Mouse (Mus musculus) skeletal muscle tissue, adult 2 months (tissue): Measurements from ENCODE around the gene Pepd.

ENCODE experiments used
- DNase-seq: peaks from one replicate; pipeline ENCODE4 v3.0.0-alpha.2; 2012; ENCODE audit warnings: low read depth, low spot score

Pepd gene

DNA sequence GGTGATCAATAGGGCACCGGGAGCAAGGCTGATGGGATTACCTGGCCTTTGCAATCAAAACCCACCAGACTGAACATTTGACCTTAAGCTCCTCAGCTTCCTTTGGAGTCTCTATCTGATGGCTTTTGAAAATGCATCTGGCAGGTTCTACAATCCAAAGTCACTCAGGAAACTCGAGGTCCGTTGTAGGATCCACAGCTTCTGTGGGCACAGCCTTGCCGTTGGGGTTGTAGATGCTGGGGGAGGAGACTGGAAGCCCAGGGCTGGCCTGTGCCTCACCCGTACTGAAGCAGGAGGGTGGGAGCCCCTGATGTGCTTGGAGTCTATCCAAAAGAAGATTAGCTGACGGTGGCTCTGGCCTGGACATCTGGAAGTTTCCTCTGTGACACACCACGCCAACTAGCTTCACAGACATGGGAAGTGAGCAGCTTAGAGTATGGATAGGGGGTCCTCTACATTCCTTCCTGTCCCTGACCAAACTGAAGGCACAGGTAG, 18.1 kb downstream of the Pepd start:
- no peak for DNase-seq

- DNase-seq, result no peak
Measured at GRCm38 (mm10) chr7:34932631-34933030, 20.5 kb downstream of the Pepd start.

GRCm38 (mm10) chr7:34933142-34933541, 21.0 kb downstream of the Pepd start:
- DNase-seq, result no peak

DNA sequence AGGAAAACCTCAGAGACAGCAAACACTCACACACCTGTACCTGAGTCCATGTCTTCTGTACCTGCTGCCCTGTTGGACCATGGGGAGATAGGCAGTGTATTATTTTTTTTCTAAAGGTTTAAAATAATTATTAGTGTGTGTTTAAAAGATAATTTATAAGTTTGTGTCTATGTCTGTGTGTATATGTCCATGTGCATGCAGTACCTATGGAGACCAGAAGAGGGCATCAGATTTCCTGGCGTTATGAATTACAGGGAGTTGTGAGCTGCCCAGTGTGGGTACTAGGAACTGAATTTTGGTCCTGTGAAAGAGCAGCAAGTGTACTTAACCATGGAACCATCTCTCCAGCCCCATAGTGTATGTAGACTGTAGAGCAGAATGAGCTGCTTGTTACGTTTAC, 24.2 kb downstream of the Pepd start:
- DNase-seq, result no peak

- DNase-seq, result no peak
Measured at GRCm38 (mm10) chr7:34938636-34939261, 26.6 kb downstream of the Pepd start.

DNA sequence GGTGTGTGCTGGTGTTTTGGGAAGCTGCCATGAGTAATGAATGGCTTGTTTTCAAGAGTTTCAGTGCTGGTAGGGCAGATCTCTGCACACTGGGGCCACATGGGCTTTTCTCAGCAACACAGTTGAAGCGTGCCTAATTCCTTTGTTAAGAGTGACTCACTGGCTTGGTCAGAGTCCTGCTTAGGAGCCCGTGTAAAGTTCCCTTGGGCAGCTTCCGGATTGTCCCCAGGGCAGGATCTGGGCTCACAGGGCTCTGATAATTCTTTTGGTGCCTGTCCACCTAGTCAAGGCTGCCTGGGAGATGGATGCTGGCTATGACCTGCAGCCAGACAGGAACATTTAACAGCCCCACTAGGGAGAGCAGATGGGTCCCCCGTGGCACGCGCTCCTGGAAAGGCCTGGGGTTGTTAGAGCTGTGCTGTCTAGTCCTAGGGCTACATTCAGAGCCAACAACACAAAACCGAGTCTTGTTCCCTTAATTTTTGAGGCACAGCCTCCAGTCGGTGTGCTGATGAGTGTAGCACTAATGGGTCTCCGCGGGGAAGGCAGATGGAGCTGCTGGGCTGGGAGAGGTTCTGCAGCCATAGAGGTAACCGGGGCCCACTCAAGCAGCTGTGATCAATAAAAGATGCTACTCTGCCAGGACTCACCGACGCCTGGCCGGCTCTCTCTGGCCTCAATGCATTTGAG, 27.2 kb downstream of the Pepd start:
- DNase-seq, result peak; percentile 75

DNA sequence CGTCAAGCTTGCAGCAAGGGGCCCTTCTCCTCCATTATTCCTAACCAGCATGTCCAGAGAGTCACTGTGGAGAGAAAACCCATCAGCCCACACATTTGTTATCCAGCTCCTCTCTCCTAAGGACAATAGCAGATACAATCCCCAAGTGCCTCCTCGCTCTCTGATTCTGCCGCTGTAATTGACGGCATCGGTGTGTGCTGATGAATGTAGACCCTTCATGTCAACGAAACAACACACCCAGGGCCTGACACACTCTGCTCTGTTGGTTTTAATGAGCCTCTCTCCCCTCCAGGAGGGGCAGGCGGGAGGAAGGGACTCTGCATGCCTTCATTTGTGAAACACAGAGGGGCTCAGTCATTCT, 27.8 kb downstream of the Pepd start:
- DNase-seq, result no peak

DNA sequence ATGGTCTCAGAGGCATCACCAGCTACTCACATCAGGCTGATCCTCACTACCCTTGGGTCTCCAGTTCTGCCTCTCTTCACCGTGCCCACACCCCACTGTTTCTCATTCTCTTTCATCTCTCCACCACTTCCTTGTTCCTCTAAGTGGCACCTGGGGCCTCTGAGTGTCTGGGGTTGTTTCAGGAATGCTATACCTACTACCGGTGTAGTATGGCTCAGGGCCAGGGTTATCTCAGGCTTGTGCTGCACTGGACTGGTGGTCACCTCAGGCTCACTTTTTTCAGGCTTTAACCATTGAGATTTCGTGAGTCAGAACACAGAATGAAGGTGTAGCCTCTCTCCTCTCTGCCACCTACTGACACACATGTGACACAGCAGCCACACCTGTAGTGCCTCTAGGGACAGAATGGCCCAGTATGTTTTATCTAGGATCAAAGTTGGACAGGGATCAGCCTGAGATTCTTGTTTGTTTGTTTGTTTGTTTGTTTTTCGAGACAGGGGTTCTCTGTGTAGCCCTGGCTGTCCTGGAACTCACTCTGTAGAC, 31.5 kb downstream of the Pepd start:
- DNase-seq, result no peak

DNA sequence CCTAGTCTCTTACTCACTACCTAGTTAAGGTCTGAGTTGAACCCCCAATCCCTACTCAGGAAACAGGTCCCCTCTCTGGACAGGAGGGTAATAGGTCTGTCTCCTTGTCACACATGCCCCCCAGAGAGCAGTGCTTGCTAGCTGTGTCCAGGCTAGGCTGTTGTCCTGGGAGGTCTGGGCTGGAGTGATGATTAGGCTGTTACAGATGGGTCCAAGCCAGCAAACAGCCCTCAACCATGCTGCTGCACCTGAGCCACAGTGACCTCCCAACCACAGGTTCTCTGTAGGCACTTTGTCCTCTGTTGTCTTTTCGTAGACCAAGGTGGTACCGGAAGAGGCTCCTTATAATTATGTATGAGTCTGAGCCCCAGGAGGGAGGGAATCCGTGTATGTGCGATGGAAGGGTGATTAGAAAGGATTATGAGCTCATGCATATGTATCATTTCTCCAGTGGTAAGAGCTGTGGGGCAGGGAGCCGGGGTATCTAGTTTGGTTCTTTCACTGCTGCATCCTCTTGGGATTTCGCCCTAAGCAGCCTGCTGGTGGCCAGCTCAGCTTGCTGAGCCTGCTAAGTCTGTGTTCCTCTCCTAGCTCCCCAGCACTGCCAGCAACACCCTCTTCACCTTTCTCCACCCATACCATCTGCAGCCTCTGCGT, 34.2 kb downstream of the Pepd start:
- DNase-seq, result no peak

- DNase-seq, result no peak
Measured at GRCm38 (mm10) chr7:34954548-34954947, 42.4 kb downstream of the Pepd start.

GRCm38 (mm10) chr7:34955295-34955694, 43.1 kb downstream of the Pepd start:
- no peak for DNase-seq

DNA sequence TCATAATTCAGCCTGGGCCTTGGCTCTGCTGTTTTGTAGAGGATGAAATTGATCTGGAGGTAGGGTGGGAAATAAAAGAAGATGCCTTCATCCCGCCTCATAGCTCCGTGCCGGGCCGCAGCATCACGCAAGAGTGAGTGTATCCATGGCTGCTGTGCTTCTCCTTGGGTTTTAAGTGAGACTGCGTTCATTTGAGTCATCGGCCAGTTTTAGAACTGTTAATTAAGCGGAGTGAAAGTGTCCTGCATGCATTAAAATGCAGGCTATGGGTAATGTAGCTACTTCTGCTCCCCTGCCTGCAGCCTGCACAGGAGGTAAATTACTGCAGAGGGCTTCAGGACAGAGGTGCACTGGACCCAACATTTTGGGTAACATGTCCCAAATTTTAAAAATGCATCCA, 45.0 kb downstream of the Pepd start:
- DNase-seq, result no peak

DNA sequence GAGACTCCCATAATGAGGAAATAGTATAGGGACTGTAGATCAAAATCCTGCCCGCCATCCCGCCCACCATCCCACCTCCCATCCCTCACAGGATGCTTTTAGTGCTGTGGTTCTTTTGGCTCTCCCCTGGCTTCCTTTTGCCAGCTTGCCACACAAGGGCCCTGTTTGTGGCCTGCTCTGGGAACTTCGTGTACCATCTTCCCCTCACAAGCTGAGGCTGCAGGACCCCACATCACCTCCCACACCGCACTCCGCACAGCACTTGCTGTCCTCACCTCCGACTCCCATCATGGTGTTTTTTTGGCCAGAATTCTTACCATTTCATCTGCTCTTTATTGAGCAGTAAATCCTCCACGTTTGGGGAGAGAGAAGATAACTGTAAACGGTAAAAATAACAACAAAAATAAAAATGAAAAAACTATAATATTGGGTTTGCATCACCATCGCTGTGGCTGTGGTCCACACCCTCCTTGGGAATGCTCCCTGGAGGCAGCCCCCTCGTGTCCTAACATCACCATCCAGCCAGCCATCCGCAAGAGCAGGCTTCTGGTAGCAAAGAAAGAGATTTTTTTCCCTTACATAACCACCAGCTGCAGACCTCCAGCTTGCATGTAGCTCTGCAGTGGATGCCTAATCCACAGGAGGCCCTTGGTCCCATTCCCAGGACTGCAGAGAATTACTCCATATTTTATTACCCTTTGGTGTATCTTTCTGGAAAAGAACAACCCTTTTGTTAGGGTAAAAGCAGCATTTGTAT, 51.9 kb downstream of the Pepd start:
- peak; percentile 61 for DNase-seq

DNA sequence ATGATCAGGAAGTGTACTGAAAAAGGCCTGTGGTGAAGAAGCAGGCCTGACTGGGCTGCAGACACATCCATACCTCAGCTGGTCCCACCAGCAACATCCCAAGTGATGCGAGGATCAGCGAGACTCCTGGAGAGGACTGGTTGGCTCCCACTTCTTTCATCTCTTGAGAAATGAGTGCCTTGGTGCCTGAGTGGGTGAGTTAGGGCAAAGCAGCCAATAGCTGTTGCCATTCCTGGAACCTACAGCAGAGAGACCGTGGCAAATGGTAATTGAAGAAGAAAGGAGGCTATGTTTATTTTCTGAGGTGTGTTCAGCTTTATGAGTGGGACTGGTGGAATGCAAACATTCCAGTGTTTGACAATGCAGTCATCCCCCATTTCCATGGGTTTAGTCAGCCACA, 55.2 kb downstream of the Pepd start:
- DNase-seq, result no peak

GRCm38 (mm10) chr7:34968749-34969433, 56.7 kb downstream of the Pepd start:
- no peak for DNase-seq

DNA sequence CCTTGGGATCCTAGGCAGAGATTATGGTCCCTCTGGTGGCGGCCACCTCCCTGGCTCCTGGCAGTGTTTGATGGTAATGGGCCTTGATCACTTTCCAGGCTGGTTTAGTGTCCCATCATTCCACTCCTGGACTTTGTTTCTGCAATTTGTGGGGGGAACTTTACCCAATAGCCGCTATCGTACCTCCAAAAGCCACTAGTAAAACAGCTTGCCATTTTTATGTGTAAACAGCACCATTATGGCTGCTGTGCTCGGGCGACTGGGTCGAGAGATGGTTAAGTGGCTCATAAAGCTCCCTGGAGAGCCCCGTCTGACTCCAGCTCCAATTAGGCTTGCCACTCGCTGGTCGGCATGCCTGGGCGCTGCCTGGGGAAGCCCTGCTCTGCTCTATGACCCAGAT, 59.6 kb downstream of the Pepd start:
- no peak for DNase-seq

DNA sequence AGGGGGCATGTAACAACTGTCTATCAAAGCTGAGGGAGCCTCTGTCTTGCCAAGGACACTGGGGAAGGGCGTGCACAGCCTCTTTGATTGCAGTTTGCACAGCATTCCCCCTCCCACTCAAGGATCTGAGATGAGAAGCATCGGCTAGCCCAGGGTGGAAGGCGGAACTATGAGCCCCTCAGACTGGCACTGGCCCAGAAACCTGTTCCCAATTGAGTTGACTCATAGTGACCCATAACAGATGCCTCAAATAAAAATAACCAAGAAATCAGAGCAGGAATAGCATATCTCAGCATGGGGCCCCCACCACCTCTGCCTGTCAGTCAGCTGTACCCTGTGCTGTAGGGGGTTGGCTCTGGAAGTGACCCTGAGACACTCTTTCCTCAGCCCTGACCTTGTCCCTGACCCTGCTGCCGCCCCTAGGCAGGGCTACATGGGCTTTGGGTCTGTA, 60.8 kb downstream of the Pepd start:
- no peak for DNase-seq

DNA sequence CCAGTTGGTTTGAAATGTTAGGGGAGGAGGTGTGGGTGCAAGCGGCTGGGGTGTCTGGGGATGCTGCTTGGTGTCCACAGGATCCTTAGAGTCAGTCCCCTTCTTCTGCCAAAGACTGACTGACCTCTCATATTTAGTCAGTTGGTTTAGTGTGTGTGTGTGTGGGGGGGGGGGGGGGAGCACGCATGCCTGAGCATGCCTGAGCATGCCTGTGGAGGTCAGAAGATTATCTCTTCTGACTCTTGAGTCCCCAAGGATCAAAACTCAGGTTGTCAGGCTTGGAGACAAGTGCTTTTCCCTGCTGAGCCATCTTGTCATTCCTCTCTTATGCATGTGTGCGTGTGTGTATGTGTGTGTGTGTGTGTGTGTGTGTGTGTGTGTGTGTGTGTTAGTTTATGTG, 61.7 kb downstream of the Pepd start:
- no peak for DNase-seq

GRCm38 (mm10) chr7:34975913-34976312, 63.7 kb downstream of the Pepd start:
- DNase-seq, result no peak

DNA sequence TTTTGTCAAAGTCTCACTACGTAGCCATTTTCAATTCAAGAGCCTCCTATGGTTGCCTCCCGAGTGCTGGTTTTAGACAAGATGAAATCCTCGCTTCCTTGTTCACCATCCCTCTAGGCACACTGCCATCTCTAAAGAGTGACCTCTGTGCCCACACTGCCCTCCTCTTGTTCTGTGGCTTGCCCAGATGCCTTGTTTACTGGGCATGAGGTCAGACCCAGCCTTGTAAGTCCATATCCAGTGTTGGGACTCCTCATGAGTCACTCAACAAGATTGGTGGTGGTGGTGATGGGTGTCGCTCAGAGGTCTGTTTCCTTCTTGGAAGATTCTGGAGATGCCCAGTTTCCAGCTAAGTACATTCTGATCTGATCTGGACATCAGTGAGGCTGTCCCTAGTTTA, 65.2 kb downstream of the Pepd start:
- no peak for DNase-seq

DNA sequence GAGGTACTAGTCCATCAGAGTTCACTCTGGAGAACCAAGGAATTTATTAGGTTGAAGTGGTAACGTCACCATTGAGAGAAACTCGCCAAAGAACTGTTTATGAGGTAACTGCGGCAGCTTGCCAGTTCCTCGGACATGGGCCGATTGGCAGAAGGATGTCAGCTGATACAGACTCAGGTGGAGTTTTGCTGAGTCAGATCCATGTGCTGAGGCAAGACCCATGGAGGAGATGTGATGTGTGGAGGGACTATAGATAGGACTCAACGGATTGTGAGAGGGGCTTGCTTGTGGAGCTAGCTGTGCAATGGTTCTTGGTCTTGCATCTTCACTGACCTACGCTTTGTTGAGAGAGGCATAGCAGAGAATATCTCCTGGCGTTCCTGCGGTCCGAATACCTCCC, 69.6 kb downstream of the Pepd start:
- DNase-seq, result peak; percentile 12
